Mouse (Mus musculus) G1E (cell line): ENCODE measurements around the gene Cd180. TPM values are rescaled to one million over a fixed set of nuclear protein-coding genes. Genes with fewer than 3 reads are reported as not detected.

Experiments used
- ATAC-seq: 2 replicates; pipeline ENCODE4 v1.8.0; 2016; ENCODE audit warnings: mild to moderate bottlenecking; ENCODE audit not compliant: insufficient number of reproducible peaks, poor library complexity, low FRiP score, severe bottlenecking; ENCODE audit errors: extremely low read depth
- DNase-seq: peaks from one replicate; pipeline ENCODE4 v3.0.0; 2012; ENCODE audit warnings: low spot score
- H3K27me3 ChIP-seq: 2 replicates; pipeline ENCODE4 v1.6.1; 2012; ENCODE audit warnings: mild to moderate bottlenecking, low read length, inconsistent platforms; ENCODE audit not compliant: insufficient read depth
- H3K36me3 ChIP-seq: replicated peaks from 2 replicates; pipeline ENCODE3; 2012; ENCODE audit warnings: mild to moderate bottlenecking, inconsistent platforms
- H3K4me1 ChIP-seq: 2 replicates; pipeline ENCODE4 v1.6.1; 2012; ENCODE audit warnings: low read depth, low read length, inconsistent platforms, mixed read lengths; ENCODE audit not compliant: insufficient read depth
- H3K4me3 ChIP-seq: 2 replicates; pipeline ENCODE4 v1.5.1; 2012; ENCODE audit warnings: low read depth, mild to moderate bottlenecking, inconsistent platforms, low read length, moderate library complexity, mixed read lengths
- H3K9me3 ChIP-seq: replicated peaks from 2 replicates; pipeline ENCODE4 v1.6.1; 2012; ENCODE audit warnings: inconsistent platforms
- CTCF ChIP-seq: IDR thresholded peaks from 2 replicates; pipeline ENCODE4 v1.5.1; 2012; ENCODE audit warnings: low read depth, low read length, inconsistent platforms, mixed read lengths
- GATA1 ChIP-seq: IDR thresholded peaks from 2 replicates; pipeline ENCODE4 v1.6.1; 2012; ENCODE audit warnings: borderline replicate concordance, low read length, inconsistent platforms, mixed read lengths
- GATA2 ChIP-seq: IDR thresholded peaks from 2 replicates; pipeline ENCODE4 v1.6.1; 2012; ENCODE audit warnings: low read depth, low read length, inconsistent platforms, borderline replicate concordance
- POLR2AphosphoS5 ChIP-seq: IDR thresholded peaks from 2 replicates; pipeline ENCODE4 v1.6.1; 2012; ENCODE audit warnings: low read depth, low read length, inconsistent platforms; ENCODE audit not compliant: insufficient replicate concordance
- TAL1 ChIP-seq: conservative IDR thresholded peaks from 2 replicates; pipeline ENCODE4 v1.6.1; 2012; ENCODE audit warnings: low read depth, low read length, inconsistent platforms, mixed read lengths
- polyA plus RNA-seq: library from polyadenylated mRNA; stranded (reverse); fragments of >175 nt; gene quantifications from 2 replicates; pipeline ENCODE4 v1.2.3, GENCODE M21; 2012
- total RNA-seq, 2 experiments: library from RNA; stranded (forward) in 1 of 2; stranded (reverse) in 1 of 2; fragments of 200-1000 nt in 1 of 2; fragments of >200 nt in 1 of 2; fragmentation: Nextera tagmentation in 1 of 2; gene quantifications; 2 replicates each; pipeline ENCODE4 v1.2.3; 2014 to 2017

Cd180 gene
- total and polyA plus RNA-seq, 3 experiments, result 1.3 TPM; not detected in 2

DNA sequence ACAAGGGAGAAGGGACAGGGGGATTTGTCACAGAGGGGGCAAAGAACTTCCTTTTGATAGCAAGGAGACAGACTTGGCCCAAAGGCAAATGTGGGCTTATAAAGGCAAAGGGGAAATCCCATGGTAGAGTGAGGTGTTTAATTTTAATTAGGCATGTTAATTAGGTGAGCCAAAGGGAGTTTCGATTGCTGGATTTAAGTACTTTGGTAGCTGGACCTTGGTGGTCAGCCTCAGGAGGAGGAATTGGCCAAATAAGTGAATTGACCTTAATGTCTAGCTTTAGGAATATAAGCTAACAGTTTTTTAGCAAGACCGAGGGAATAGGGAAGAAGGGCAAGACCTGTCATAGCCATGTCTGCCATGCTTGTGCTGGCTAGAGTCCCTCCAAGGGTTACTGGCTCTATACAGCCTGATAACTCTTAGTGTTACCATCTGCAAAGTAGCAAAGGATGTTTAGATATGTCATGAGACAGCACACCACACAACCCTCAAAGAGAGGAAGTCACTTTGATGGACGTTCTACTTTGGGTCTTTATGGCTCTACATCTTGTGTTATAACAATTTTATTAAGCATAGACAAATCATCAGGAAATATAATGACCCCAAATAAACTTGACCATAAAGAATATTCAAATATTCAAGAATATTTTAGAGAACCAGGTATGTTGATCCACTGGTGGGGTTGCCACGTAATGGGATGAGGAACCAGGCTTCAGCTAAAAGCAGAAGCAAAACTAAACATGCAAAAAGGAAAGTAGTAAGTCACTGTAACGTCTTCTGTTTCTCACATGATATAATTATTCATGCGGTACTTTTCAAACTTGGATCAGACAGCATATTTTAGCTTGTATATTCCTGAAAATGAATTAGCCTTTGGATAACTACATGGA is 3.9 kb upstream of the Cd180 start:
- TF ChIP-seq GATA2, result no peak
- TF ChIP-seq CTCF, result no peak
- no peak for TF ChIP-seq POLR2AphosphoS5
- TF ChIP-seq TAL1, result no peak
- no peak for TF ChIP-seq GATA1
- H3K36me3 ChIP-seq, result no peaks in the 10 kb centered on the region
- H3K9me3 ChIP-seq, result no peaks in the 10 kb centered on the region
- peaks cover 4% of the 10 kb centered on the region; the same call in 1 of the 2 replicates for H3K27me3 ChIP-seq
- ATAC-seq (no peak), DNase-seq (no peak)
- no peaks in the 10 kb centered on the region for H3K4me1 ChIP-seq
- H3K4me3 ChIP-seq, result no peak overlapping the region

- Histone ChIP-seq H3K27me3 (peaks cover 2% of the 10 kb centered on the region; the same call in 1 of the 2 replicates), H3K4me1 (no peaks in the 10 kb centered on the region)
Measured at GRCm38 (mm10) chr13:102690184-102690583, 3.2 kb upstream of the Cd180 start.

GRCm38 (mm10) chr13:102691408-102692150 is 1.8 kb upstream of the Cd180 start:
- Histone ChIP-seq H3K4me1 (no peaks in the 10 kb centered on the region), H3K27me3 (no peaks in the 10 kb centered on the region; the same call in 1 of the 2 replicates), H3K36me3 (no peaks in the 10 kb centered on the region), H3K9me3 (no peaks in the 10 kb centered on the region), H3K4me3 (no peak overlapping the region)
- ATAC-seq (no peak), DNase-seq (no peak)
- TF ChIP-seq TAL1, result no peak
- no peak for TF ChIP-seq GATA2
- no peak for TF ChIP-seq POLR2AphosphoS5
- TF ChIP-seq GATA1, result no peak
- no peak for TF ChIP-seq CTCF

More at GRCm38 (mm10) chr13:102690184-102690583, 3.2 kb upstream of the Cd180 start:
- no peak for ATAC-seq
- TF ChIP-seq TAL1 (no peak), GATA1 (no peak), CTCF (no peak), GATA2 (no peak), POLR2AphosphoS5 (no peak)
- DNase-seq, result no peak
- H3K4me3 ChIP-seq, result no peak overlapping the region
- no peaks in the 10 kb centered on the region for H3K36me3 ChIP-seq
- H3K9me3 ChIP-seq, result no peaks in the 10 kb centered on the region

- H3K27me3 ChIP-seq, result peaks cover 2% of the 10 kb centered on the region
- no peaks in the 10 kb centered on the region for H3K9me3 ChIP-seq
- DNase-seq (no peak), ATAC-seq (no peak)
- no peaks in the 10 kb centered on the region for H3K4me1 ChIP-seq
- H3K36me3 ChIP-seq, result no peaks in the 10 kb centered on the region
- no peak overlapping the region for H3K4me3 ChIP-seq
- TF ChIP-seq GATA1 (no peak), CTCF (no peak), TAL1 (no peak), GATA2 (no peak), POLR2AphosphoS5 (no peak)
Measured at GRCm38 (mm10) chr13:102694154-102694553, 796 bp downstream of the Cd180 start.

DNA sequence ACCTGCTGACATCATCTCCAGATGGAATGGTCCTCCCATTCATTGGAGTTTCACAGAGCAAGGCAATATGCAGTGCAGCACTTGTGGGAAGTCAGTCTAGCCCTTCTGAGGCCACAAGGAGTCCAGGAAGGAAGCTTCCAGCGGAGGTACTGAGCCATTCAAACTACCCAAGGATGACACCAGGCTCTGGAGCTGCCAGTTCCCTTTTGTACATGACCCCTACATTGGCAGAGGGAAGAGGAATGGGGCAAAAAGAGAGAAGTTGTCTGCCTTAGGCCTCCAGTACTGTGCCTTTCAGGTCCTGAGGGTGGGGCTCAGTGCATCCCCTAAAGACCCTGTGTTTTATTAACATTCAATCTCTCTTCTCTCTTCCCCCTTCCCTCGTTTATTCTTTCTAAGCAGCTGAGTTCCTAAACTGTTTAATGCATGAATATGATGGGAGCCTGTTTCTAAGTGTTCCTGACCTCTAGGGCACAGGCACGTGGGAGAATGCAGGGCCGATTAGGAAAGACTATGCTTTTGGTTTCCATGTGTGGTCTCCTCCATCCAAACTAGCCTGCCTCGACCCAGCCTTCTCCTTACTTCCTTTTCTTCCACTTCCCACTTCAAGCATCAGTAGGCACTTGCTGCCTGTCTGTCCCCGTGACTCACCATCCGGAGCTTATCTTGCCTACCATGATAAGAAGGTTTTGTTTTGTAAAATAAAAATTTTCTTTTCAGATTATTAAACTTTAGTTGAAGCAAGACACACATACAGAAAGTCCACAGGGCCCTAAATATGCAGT is 2.0 kb downstream of the Cd180 start:
- DNase-seq (no peak), ATAC-seq (no peak)
- TF ChIP-seq CTCF, result no peak
- no peak for TF ChIP-seq GATA2
- no peak for TF ChIP-seq POLR2AphosphoS5
- no peak for TF ChIP-seq TAL1
- no peak for TF ChIP-seq GATA1
- Histone ChIP-seq H3K27me3 (peaks cover 2% of the 10 kb centered on the region; the same call in 1 of the 2 replicates), H3K9me3 (no peaks in the 10 kb centered on the region), H3K4me1 (no peaks in the 10 kb centered on the region), H3K4me3 (no peak overlapping the region), H3K36me3 (no peaks in the 10 kb centered on the region)
